Mouse (Mus musculus) myocyte (in vitro differentiated cells): Measurements from ENCODE around the gene Nadsyn1.

Experiments
- POLR2A ChIP-seq: IDR thresholded peaks from one replicate; pipeline ENCODE4 v1.6.1; 2011; ENCODE audit warnings: low read depth, mild to moderate bottlenecking, control low read depth, moderate library complexity; ENCODE audit not compliant: insufficient read length
- TCF12 ChIP-seq: IDR thresholded peaks from one replicate; pipeline ENCODE4 v1.6.1; 2011; ENCODE audit warnings: mild to moderate bottlenecking, control low read depth; ENCODE audit not compliant: poor library complexity, insufficient read depth, severe bottlenecking

- TF ChIP-seq TCF12 (no peak), POLR2A (no peak)
Observed at GRCm38 (mm10) chr7:143768267-143768666, 54.4 kb downstream of the Nadsyn1 start.
